Comparison of ENCODE assay signal across 28 mouse cellular contexts in the genomic region with DNA sequence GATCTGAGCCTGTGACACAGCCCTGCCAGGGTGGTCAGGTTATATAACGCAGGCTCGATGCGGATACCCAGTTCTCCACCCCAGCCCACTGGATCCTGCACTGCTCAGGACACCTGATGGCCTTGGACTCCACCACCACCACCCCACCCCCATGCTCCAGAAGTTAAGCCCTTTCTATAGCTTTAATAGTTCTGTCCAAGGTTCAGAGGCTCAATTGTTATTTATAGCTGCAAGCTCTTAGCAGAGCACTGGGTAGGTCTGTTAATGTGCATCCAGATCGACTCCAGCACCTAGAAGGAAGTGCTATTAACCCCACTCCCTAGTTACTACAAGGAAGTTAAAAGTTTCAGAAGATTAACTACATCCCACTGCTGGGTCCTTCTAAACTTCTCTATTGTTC. TPM values are rescaled to one million over a fixed set of nuclear protein-coding genes. Genes with fewer than 3 reads are reported as not detected.
DNase-seq lines count a peak whose midpoint lies in the region; ATAC-seq and TF ChIP-seq lines count a peak whose summit lies in the region.
"Had no signal": no experiment of that assay in that cellular context is flagged by ENCODE, and none has a peak within 500 bp of the region (broad histone marks: within the 10 kb centered on the region; RNA-seq: fewer than 3 reads in every experiment).

No protein-coding gene starts in this region.

- H3K9me3 ChIP-seq in heart, embryonic 12.5 days (replicated peaks): no peaks in the 10 kb centered on the region
- H3K9me3 ChIP-seq in kidney, embryonic 15.5 days (replicated peaks): no peaks in the 10 kb centered on the region
- no peaks in the 10 kb centered on the region for H3K9me3 ChIP-seq in intestine, embryonic 14.5 days (ENCODE audit: control insufficient read depth, low read length)
- H3K9me3 ChIP-seq: embryonic facial prominence, embryonic 15.5 days; hindbrain, embryonic 12.5 days; limb, embryonic 12.5 days; midbrain, embryonic 10.5 days; neural tube, embryonic 13.5 days had no signal

- no peak overlapping the region for H3K9ac ChIP-seq in heart, embryonic 12.5 days
- no peak overlapping the region for H3K9ac ChIP-seq in heart, adult 2 months (ENCODE audit: low read depth, low read length)
- no peak overlapping the region for H3K9ac ChIP-seq in kidney, embryonic 15.5 days
- H3K9ac ChIP-seq in intestine, embryonic 14.5 days (ENCODE audit: low read length): no peak overlapping the region
- H3K9ac ChIP-seq: embryonic facial prominence, embryonic 15.5 days; hindbrain, embryonic 12.5 days; limb, embryonic 12.5 days; liver, postnatal 0 days; neural tube, embryonic 13.5 days had no signal

- no peak for ATAC-seq in heart, embryonic 12.5 days (ENCODE audit: insufficient number of reproducible peaks, low FRiP score)
- peak; percentile 82 for ATAC-seq in kidney, embryonic 15.5 days (replicated peaks; ENCODE audit: low FRiP score)
- peak; percentile 74 for ATAC-seq in intestine, embryonic 14.5 days (replicated peaks; ENCODE audit: low FRiP score, low TSS enrichment, low read depth)
- ATAC-seq: CD4-positive, CD25-positive, alpha-beta regulatory T cell, adult 4 months; forebrain, embryonic 14.5 days; liver, postnatal 0 days; lung, postnatal 0 days; midbrain, embryonic 16.5 days had no signal

- TF ChIP-seq EP300 in heart, adult 2 months (IDR thresholded peaks at IDR 0.05; ENCODE audit: insufficient read depth, low read depth, low read length): no peak

- no peak overlapping the region for H3K4me2 ChIP-seq in heart, embryonic 12.5 days
- H3K4me2 ChIP-seq in kidney, embryonic 15.5 days: no peak overlapping the region
- H3K4me2 ChIP-seq in intestine, embryonic 14.5 days (ENCODE audit: low read length): no peak overlapping the region
- H3K4me2 ChIP-seq: embryonic facial prominence, embryonic 15.5 days; hindbrain, embryonic 12.5 days; limb, embryonic 12.5 days; liver, embryonic 11.5 days; neural tube, embryonic 13.5 days had no signal

- H3K27me3 ChIP-seq in heart, embryonic 12.5 days (replicated peaks): no peaks in the 10 kb centered on the region
- no peaks in the 10 kb centered on the region for H3K27me3 ChIP-seq in heart, adult 2 months (ENCODE audit: control insufficient read depth, insufficient read depth, low read length)
- H3K27me3 ChIP-seq in kidney, embryonic 15.5 days: peaks cover 3% of the 10 kb centered on the region; the same call in 1 of the 2 replicates
- no peaks in the 10 kb centered on the region for H3K27me3 ChIP-seq in intestine, embryonic 14.5 days (replicated peaks; ENCODE audit: control insufficient read depth, insufficient read depth, low read length)
- H3K27me3 ChIP-seq: embryonic facial prominence, embryonic 15.5 days; hindbrain, embryonic 12.5 days; limb, embryonic 12.5 days; neural tube, embryonic 13.5 days had no signal

- peaks cover 12% of the 10 kb centered on the region; the same call in 1 of the 2 replicates for H3K4me1 ChIP-seq in heart, embryonic 12.5 days (replicated peaks)
- no peaks in the 10 kb centered on the region for H3K4me1 ChIP-seq in heart, adult 2 months (ENCODE audit: control insufficient read depth, insufficient read depth, low read length)
- 0 out of 2 replicates have a peak, but pooled peaks cover 9% of the 10 kb centered on the region for H3K4me1 ChIP-seq in kidney, embryonic 15.5 days
- H3K4me1 ChIP-seq in intestine, embryonic 14.5 days (replicated peaks; ENCODE audit: control insufficient read depth, insufficient read depth, low read length): 0 out of 2 replicates have a peak, but pooled peaks cover 2% of the 10 kb centered on the region
- H3K4me1 ChIP-seq: hindbrain, embryonic 12.5 days; midbrain, embryonic 10.5 days; neural tube, embryonic 13.5 days had no signal

- no peaks in the 10 kb centered on the region for H3K36me3 ChIP-seq in heart, embryonic 12.5 days
- H3K36me3 ChIP-seq in heart, adult 2 months (ENCODE audit: control insufficient read depth, insufficient read depth, low read length): no peaks in the 10 kb centered on the region
- no peaks in the 10 kb centered on the region for H3K36me3 ChIP-seq in kidney, embryonic 15.5 days
- H3K36me3 ChIP-seq in intestine, embryonic 14.5 days (ENCODE audit: control insufficient read depth, insufficient read depth, low read length): no peaks in the 10 kb centered on the region
- H3K36me3 ChIP-seq: embryonic facial prominence, embryonic 15.5 days; hindbrain, embryonic 12.5 days; limb, embryonic 12.5 days; midbrain, embryonic 10.5 days; neural tube, embryonic 13.5 days had no signal

- no peaks in the 10 kb centered on the region for H3K79me2 ChIP-seq in heart, adult 2 months (replicated peaks; ENCODE audit: control insufficient read depth, insufficient read depth, low read length)

- WGBS in heart, embryonic 12.5 days: 50% methylated on average over 4 of the region's 4 CpGs
- WGBS in heart, adult 2 months: 71% methylated on average over 4 of the region's 4 CpGs
- 63% methylated on average over 4 of the region's 4 CpGs for WGBS in kidney, embryonic 15.5 days
- 61% methylated on average over 4 of the region's 4 CpGs for WGBS in intestine, embryonic 14.5 days

- intact Hi-C loops in heart, adult 2 months (cut with DNase I): no loop called here
- intact Hi-C loops in gastrocnemius, postnatal 14 days (cut with DNase I; ENCODE audit: low total_unique reads): no loop called here

- no peak overlapping the region for H3K4me3 ChIP-seq in heart, embryonic 12.5 days
- no peak overlapping the region for H3K4me3 ChIP-seq in heart, adult 2 months
- H3K4me3 ChIP-seq in kidney, embryonic 15.5 days (replicated peaks): no peak overlapping the region
- no peak overlapping the region for H3K4me3 ChIP-seq in intestine, embryonic 14.5 days (ENCODE audit: low read depth, low read length)
- H3K4me3 ChIP-seq: embryonic facial prominence, embryonic 15.5 days; hindbrain, embryonic 12.5 days; limb, embryonic 12.5 days; midbrain, embryonic 10.5 days; myocyte; neural tube, embryonic 13.5 days had no signal

- TF ChIP-seq CTCF in heart, adult 2 months (IDR thresholded peaks at IDR 0.05): no peak

- DNase-seq in heart, adult 2 months: no peak
- no peak for DNase-seq in kidney, postnatal 4 days
- no peak for DNase-seq in intestine, embryonic 14.5 days (ENCODE audit: low spot score)
- DNase-seq in yolk sac, embryonic 10.5 days (ENCODE audit: low spot score): peak; percentile 80
- no peak for DNase-seq in gastrocnemius, postnatal 14 days
- DNase-seq: cerebellum, adult 11 months; cerebellum, adult 9-11 months; gastrocnemius, postnatal 10 days; kidney, postnatal 25 days; layer of hippocampus, postnatal 36 days; liver, postnatal 0 days; retina, postnatal 1 day; thymus, adult 18-20 months; thymus, postnatal 36 days had no signal

- H3K27ac ChIP-seq in heart, embryonic 12.5 days (ENCODE audit: poor library complexity, severe bottlenecking): peak overlapping the region; percentile 4; the same call in 1 of the 2 replicates
- no peak overlapping the region for H3K27ac ChIP-seq in heart, adult 2 months
- peak overlapping the region; percentile 52 for H3K27ac ChIP-seq in kidney, embryonic 15.5 days
- peak overlapping the region; percentile 3; the same call in 1 of the 2 replicates for H3K27ac ChIP-seq in intestine, embryonic 14.5 days (ENCODE audit: low read depth)
- H3K27ac ChIP-seq: embryonic facial prominence, embryonic 15.5 days; hindbrain, embryonic 12.5 days; limb, embryonic 12.5 days; macrophage; midbrain, embryonic 10.5 days; neural tube, embryonic 13.5 days had no signal

- no peak for TF ChIP-seq POLR2A in heart, adult 2 months (IDR thresholded peaks at IDR 0.05; ENCODE audit: insufficient read depth, low read depth, low read length)

RNA-seq across cellular contexts. Expression of gene Ksr1, which starts 11.5 kb away (rescaled TPM):
- 3.3 and 3.5 TPM in 2 replicates for polyA plus RNA-seq in heart, embryonic 12.5 days (2016; fragmentation: Nextera tagmentation; extraction: Ambion mirVana)
- total RNA-seq in heart, adult 2 months (2021): 1 to 10 TPM; 5.1 to 7.0 TPM
- polyA plus RNA-seq in heart, adult 2 months (2012; rRNA removed): 6.7 and 7.8 TPM in 2 replicates
- 2.6 and 3.3 TPM in 2 replicates for polyA plus RNA-seq in kidney, embryonic 15.5 days (2015; fragmentation: Nextera tagmentation; extraction: Ambion mirVana)
- 5.5 and 6.0 TPM in 2 replicates for polyA plus RNA-seq in intestine, embryonic 14.5 days (2014; fragmentation: Nextera tagmentation; extraction: Ambion mirVana)
- 10 to 100 TPM; 62.2 to 73.3 TPM for total RNA-seq in gastrocnemius, postnatal 14 days (2021)
